Mouse (Mus musculus) urinary bladder, adult 2 months (tissue): ENCODE results near the gene Vmn2r25. TPM values are rescaled to one million over a fixed set of nuclear protein-coding genes. Genes with fewer than 3 reads are reported as not detected.
"Not testable (repeated sequence)": the region's sequence is repeated elsewhere in the genome, so short reads cannot be mapped to it uniquely, and the experiment has no call there.

Source experiments
- DNase-seq: peaks from one replicate; pipeline ENCODE4 v3.0.0; 2022; ENCODE audit warnings: low spot score
- polyA plus RNA-seq: library from polyadenylated mRNA; depleted of rRNA; stranded (reverse); fragments of >200 nt; gene quantifications from 2 replicates; pipeline ENCODE4 v1.2.3, GENCODE M21; 2012; rRNA removed

Vmn2r25 gene
- not detected in 2 replicates for polyA plus RNA-seq

- DNase-seq: not testable (repeated sequence)
These were observed at the start of gene Vmn2r25 for GRCm38 (mm10) chr6:123853363-123853762. Gene Vmn2r25, minus strand, starts transcription at chr6:123853463.

- DNase-seq: no peak
These were observed 33.3 kb downstream of the Vmn2r25 start for GRCm38 (mm10) chr6:123819951-123820350.

GRCm38 (mm10) chr6:123810291-123810690 lies 43.0 kb downstream of the Vmn2r25 start:
- DNase-seq: not testable (repeated sequence)

GRCm38 (mm10) chr6:123793746-123794145 lies 59.5 kb downstream of the Vmn2r25 start:
- no peak for DNase-seq

- DNase-seq: no peak
These were observed 68.4 kb downstream of the Vmn2r25 start for GRCm38 (mm10) chr6:123784857-123785256.

- no peak for DNase-seq
These were observed 74.7 kb downstream of the Vmn2r25 start, which contains the start of gene Vmn2r24 for GRCm38 (mm10) chr6:123778579-123778978. Gene Vmn2r24, plus strand, starts transcription at chr6:123778879.

Other genes with a start within 250 kb of the Vmn2r25 start
- gene Vmn2r22, start 202.7 kb downstream of the Vmn2r25 start, polyA plus RNA-seq: not detected in 2 replicates
- gene Vmn2r23, start 150.8 kb downstream of the Vmn2r25 start, polyA plus RNA-seq: not detected in 2 replicates
- not detected in 2 replicates for gene Vmn2r24, start 74.6 kb downstream of the Vmn2r25 start, polyA plus RNA-seq
- 0.03 and 0.04 TPM in 2 replicates for gene Vmn2r26, start 171.1 kb upstream of the Vmn2r25 start, polyA plus RNA-seq